Mouse (Mus musculus): ENCODE measurements around the gene 4931409K22Rik.

GRCm38 (mm10) chr5:24596519-24597171 lies 40.0 kb upstream of the 4931409K22Rik start:
- TF ChIP-seq CTCF (IDR thresholded peaks at IDR 0.05) (no peak), EP300 (IDR thresholded peaks at IDR 0.05) (no peak)

Data from lung, postnatal 0 days (tissue).